Comparison of ENCODE assay signal across 8 mouse cellular contexts in genomic region chr1:136212803-136213202, GRCm38 (mm10). TPM values are rescaled to one million over a fixed set of nuclear protein-coding genes. Genes with fewer than 3 reads are reported as not detected.
DNase-seq lines count a peak whose midpoint lies in the region; ATAC-seq and TF ChIP-seq lines count a peak whose summit lies in the region.

Gene Mroh3, minus strand, starts transcription at chr1:136212828.

- no peaks in the 10 kb centered on the region for H3K4me1 ChIP-seq in kidney, embryonic 14.5 days (ENCODE audit: control insufficient read depth, insufficient read depth, low read length)
- H3K4me1 ChIP-seq in embryonic facial prominence, embryonic 11.5 days (ENCODE audit: control insufficient read depth, insufficient read depth, low read length) = no peaks in the 10 kb centered on the region
- H3K4me1 ChIP-seq in intestine, embryonic 16.5 days (ENCODE audit: control insufficient read depth, insufficient read depth, low read length) = no peaks in the 10 kb centered on the region
- H3K4me1 ChIP-seq in midbrain, postnatal 0 days (ENCODE audit: insufficient read depth, low read length) = no peaks in the 10 kb centered on the region

- no peak within 1 kb of the TSS for H3K4me3 ChIP-seq in kidney, embryonic 14.5 days (ENCODE audit: low read length)
- no peak within 1 kb of the TSS for H3K4me3 ChIP-seq in embryonic facial prominence, embryonic 11.5 days (ENCODE audit: low read depth, low read length)
- no peak within 1 kb of the TSS for H3K4me3 ChIP-seq in intestine, embryonic 16.5 days (ENCODE audit: low read length)
- no peak within 1 kb of the TSS for H3K4me3 ChIP-seq in midbrain, postnatal 0 days (ENCODE audit: low read depth, low read length)

- H3K9ac ChIP-seq in kidney, embryonic 14.5 days (ENCODE audit: low read depth, low read length) = no peak within 1 kb of the TSS
- no peak within 1 kb of the TSS for H3K9ac ChIP-seq in embryonic facial prominence, embryonic 11.5 days (replicated peaks; ENCODE audit: low read length)
- no peak within 1 kb of the TSS for H3K9ac ChIP-seq in intestine, embryonic 16.5 days (ENCODE audit: low read depth, low read length)
- no peak within 1 kb of the TSS for H3K9ac ChIP-seq in midbrain, postnatal 0 days (replicated peaks; ENCODE audit: low read length, poor library complexity, severe bottlenecking)

- no peak within 1 kb of the TSS for H3K4me2 ChIP-seq in kidney, embryonic 14.5 days (replicated peaks; ENCODE audit: low read depth, low read length)
- no peak within 1 kb of the TSS for H3K4me2 ChIP-seq in embryonic facial prominence, embryonic 11.5 days (ENCODE audit: low read depth, low read length)
- no peak within 1 kb of the TSS for H3K4me2 ChIP-seq in intestine, embryonic 16.5 days (ENCODE audit: low read depth, low read length)
- H3K4me2 ChIP-seq in midbrain, postnatal 0 days (ENCODE audit: low read depth, low read length, poor library complexity, severe bottlenecking) = no peak within 1 kb of the TSS

- no peak for DNase-seq in kidney, postnatal 10 days
- DNase-seq in ES-CJ7 (ENCODE audit: low read depth, low spot score) = peak; percentile 79
- DNase-seq in embryonic facial prominence, embryonic 11.5 days (ENCODE audit: low spot score) = peak; percentile 68
- DNase-seq in midbrain, postnatal 0 days (ENCODE audit: low spot score) = peak; percentile 60
- DNase-seq in testis, postnatal 10 days (ENCODE audit: low spot score) = no peak

- H3K27me3 ChIP-seq in kidney, embryonic 14.5 days (ENCODE audit: control insufficient read depth, insufficient read depth, low read length) = no peaks in the 10 kb centered on the region
- H3K27me3 ChIP-seq in embryonic facial prominence, embryonic 11.5 days (ENCODE audit: control insufficient read depth, insufficient read depth, low read length) = no peaks in the 10 kb centered on the region
- H3K27me3 ChIP-seq in intestine, embryonic 16.5 days (replicated peaks; ENCODE audit: control insufficient read depth, insufficient read depth, low read length) = no peaks in the 10 kb centered on the region
- H3K27me3 ChIP-seq in midbrain, postnatal 0 days (ENCODE audit: insufficient read depth, low read length) = no peaks in the 10 kb centered on the region

- no peak within 1 kb of the TSS for H3K27ac ChIP-seq in kidney, embryonic 14.5 days (ENCODE audit: low read depth, low read length)
- no peak within 1 kb of the TSS for H3K27ac ChIP-seq in embryonic facial prominence, embryonic 11.5 days (replicated peaks; ENCODE audit: low read depth, low read length)
- no peak within 1 kb of the TSS for H3K27ac ChIP-seq in intestine, embryonic 16.5 days (ENCODE audit: low read length)
- H3K27ac ChIP-seq in midbrain, postnatal 0 days (ENCODE audit: low read depth, low read length) = no peak within 1 kb of the TSS

- peak; percentile 72 for TF ChIP-seq CTCF in midbrain, postnatal 0 days (IDR thresholded peaks at IDR 0.05)

- 52% methylated on average over 3 of the region's 3 CpGs for WGBS in kidney, embryonic 14.5 days
- WGBS in embryonic facial prominence, embryonic 11.5 days = 36% methylated on average over 3 of the region's 3 CpGs
- WGBS in intestine, embryonic 16.5 days = 41% methylated on average over 3 of the region's 3 CpGs
- 54% methylated on average over 3 of the region's 3 CpGs for WGBS in midbrain, postnatal 0 days

- ATAC-seq in kidney, embryonic 14.5 days (ENCODE audit: low FRiP score, low TSS enrichment) = peak; percentile 43; the same call in 1 of the 2 replicates
- peak; percentile 70; the same call in 1 of the 2 replicates for ATAC-seq in embryonic facial prominence, embryonic 11.5 days (replicated peaks; ENCODE audit: insufficient number of reproducible peaks, low FRiP score, low TSS enrichment, low read depth)
- ATAC-seq in intestine, embryonic 16.5 days = peak; percentile 51
- ATAC-seq in midbrain, postnatal 0 days (ENCODE audit: low FRiP score) = no peak
- ATAC-seq in erythroid progenitor cell, adult 5-6 weeks (replicated peaks; ENCODE audit: low FRiP score, poor library complexity, severe bottlenecking) = no peak

- peaks cover 30% of the 10 kb centered on the region for H3K36me3 ChIP-seq in kidney, embryonic 14.5 days (ENCODE audit: control insufficient read depth, insufficient read depth, low read length)
- H3K36me3 ChIP-seq in embryonic facial prominence, embryonic 11.5 days (replicated peaks; ENCODE audit: control insufficient read depth, insufficient read depth, low read depth, low read length) = no peaks in the 10 kb centered on the region; the same call in 1 of the 2 replicates
- peaks cover 8% of the 10 kb centered on the region for H3K36me3 ChIP-seq in intestine, embryonic 16.5 days (ENCODE audit: control insufficient read depth, insufficient read depth, low read length)
- H3K36me3 ChIP-seq in midbrain, postnatal 0 days (ENCODE audit: insufficient read depth, low read length) = no peaks in the 10 kb centered on the region

- no peaks in the 10 kb centered on the region for H3K9me3 ChIP-seq in kidney, embryonic 14.5 days (ENCODE audit: control insufficient read depth, low read length)
- no peaks in the 10 kb centered on the region for H3K9me3 ChIP-seq in embryonic facial prominence, embryonic 11.5 days (replicated peaks; ENCODE audit: control insufficient read depth, low read length)
- H3K9me3 ChIP-seq in intestine, embryonic 16.5 days (ENCODE audit: control insufficient read depth, low read length) = no peaks in the 10 kb centered on the region
- H3K9me3 ChIP-seq in midbrain, postnatal 0 days (ENCODE audit: low read length) = no peaks in the 10 kb centered on the region

RNA-seq across cellular contexts. Expression of gene Mroh3, which starts in this region (rescaled TPM):
- polyA plus RNA-seq in kidney, embryonic 14.5 days (2014; fragmentation: Nextera tagmentation; extraction: Ambion mirVana) = 0.21 and 0.43 TPM in 2 replicates
- polyA plus RNA-seq in embryonic facial prominence, embryonic 11.5 days (2014; fragmentation: Nextera tagmentation; extraction: Ambion mirVana) = 0.54 TPM in 1 of 2 replicates, not detected in the other
- 0.28 and 0.56 TPM in 2 replicates for polyA plus RNA-seq in intestine, embryonic 16.5 days (2015; fragmentation: Nextera tagmentation; extraction: Ambion mirVana)
- 0.27 TPM in 1 of 2 replicates, not detected in the other for total RNA-seq in midbrain, postnatal 0 days (2014; rRNA removed)
- polyA plus RNA-seq in midbrain, postnatal 0 days (2015; fragmentation: Nextera tagmentation; extraction: Ambion mirVana) = not detected in 2 replicates
- not detected in 2 replicates for total RNA-seq in erythroid progenitor cell, adult 5-6 weeks (2015; ENCODE audit: low replicate concordance)
- total RNA-seq in erythroid progenitor cell, adult 5-6 weeks (2017; ENCODE audit: low replicate concordance) = not detected in 2 replicates

Comparison
In these comparisons a context has a peak if more than half of its experiments do, and no peak if none do; other contexts are left out.
1. Peak in ATAC-seq in kidney, embryonic 14.5 days; RNA of the gene not detected or under 1 TPM.
2. Peak in DNase-seq and ATAC-seq in embryonic facial prominence, embryonic 11.5 days; RNA of the gene not detected or under 1 TPM.
3. Peak in ATAC-seq in intestine, embryonic 16.5 days; RNA of the gene not detected or under 1 TPM.
4. Peak in DNase-seq in midbrain, postnatal 0 days; RNA of the gene not detected or under 1 TPM.